Comparison of ENCODE assay signal across 14 mouse cellular contexts in genomic region chr2:91399168-91399567, GRCm38 (mm10). TPM values are rescaled to one million over a fixed set of nuclear protein-coding genes. Genes with fewer than 3 reads are reported as not detected.
DNase-seq lines count a peak whose midpoint lies in the region; ATAC-seq lines count a peak whose summit lies in the region.
"Had no signal": no experiment of that assay in that cellular context is flagged by ENCODE, and none has a peak within 500 bp of the region (broad histone marks: within the 10 kb centered on the region; RNA-seq: fewer than 3 reads in every experiment).

No protein-coding gene starts in this region.

- no peak for DNase-seq in neural tube, embryonic 11.5 days (ENCODE audit: low spot score)
- DNase-seq in midbrain, embryonic 11.5 days (ENCODE audit: low spot score, missing footprints), result no peak
- DNase-seq in embryo, embryonic 10 days (ENCODE audit: low spot score), result no peak
- DNase-seq in lung, adult 18-20 months, result no peak
- no peak for DNase-seq in heart, postnatal 4 days
- DNase-seq: cerebellum, adult 11 months; right cerebral cortex, postnatal 4 days; thymus, adult 2 months had no signal

- no peaks in the 10 kb centered on the region for H3K36me3 ChIP-seq in neural tube, embryonic 11.5 days (ENCODE audit: control insufficient read depth, insufficient read depth, low read length)
- H3K36me3 ChIP-seq in neural tube, embryonic 15.5 days, result no peaks in the 10 kb centered on the region
- H3K36me3 ChIP-seq in forebrain, embryonic 16.5 days (ENCODE audit: control insufficient read depth, insufficient read depth), result no peaks in the 10 kb centered on the region
- H3K36me3 ChIP-seq in midbrain, embryonic 11.5 days (ENCODE audit: control insufficient read depth, insufficient read depth, low read length), result no peaks in the 10 kb centered on the region
- H3K36me3 ChIP-seq: heart, embryonic 10.5 days; liver, embryonic 12.5 days had no signal

- H3K4me3 ChIP-seq in neural tube, embryonic 11.5 days (ENCODE audit: low read depth, low read length), result no peak overlapping the region
- H3K4me3 ChIP-seq in neural tube, embryonic 15.5 days (replicated peaks), result no peak overlapping the region
- H3K4me3 ChIP-seq in forebrain, embryonic 16.5 days (replicated peaks; ENCODE audit: low read length), result no peak overlapping the region
- no peak overlapping the region for H3K4me3 ChIP-seq in midbrain, embryonic 11.5 days (ENCODE audit: low read depth, low read length)
- H3K4me3 ChIP-seq: heart, embryonic 10.5 days; liver, embryonic 12.5 days had no signal

- H3K9ac ChIP-seq in neural tube, embryonic 11.5 days (ENCODE audit: low read length), result no peak overlapping the region
- no peak overlapping the region for H3K9ac ChIP-seq in neural tube, embryonic 15.5 days (replicated peaks)
- H3K9ac ChIP-seq in forebrain, embryonic 16.5 days (replicated peaks; ENCODE audit: low read depth, low read length), result no peak overlapping the region
- H3K9ac ChIP-seq in midbrain, embryonic 11.5 days (ENCODE audit: low read length), result no peak overlapping the region
- H3K9ac ChIP-seq: liver, embryonic 12.5 days had no signal

- no peak for ATAC-seq in neural tube, embryonic 11.5 days (ENCODE audit: insufficient read depth, low FRiP score, low TSS enrichment)
- no peak for ATAC-seq in neural tube, embryonic 15.5 days (ENCODE audit: low FRiP score)
- no peak for ATAC-seq in forebrain, embryonic 16.5 days
- ATAC-seq in midbrain, embryonic 11.5 days (ENCODE audit: low FRiP score), result no peak; the same call in 1 of the 2 replicates
- ATAC-seq: CD4-positive, CD25-positive, alpha-beta regulatory T cell, adult 4 months; liver, embryonic 12.5 days had no signal

- no peaks in the 10 kb centered on the region for H3K9me3 ChIP-seq in neural tube, embryonic 11.5 days (ENCODE audit: control insufficient read depth, low read length)
- H3K9me3 ChIP-seq in neural tube, embryonic 15.5 days (replicated peaks), result no peaks in the 10 kb centered on the region
- no peaks in the 10 kb centered on the region for H3K9me3 ChIP-seq in forebrain, embryonic 16.5 days (ENCODE audit: control insufficient read depth, low read length)
- H3K9me3 ChIP-seq in midbrain, embryonic 11.5 days (ENCODE audit: control insufficient read depth, low read length), result no peaks in the 10 kb centered on the region
- H3K9me3 ChIP-seq: heart, embryonic 10.5 days; liver, embryonic 12.5 days had no signal

- no peak overlapping the region for H3K4me2 ChIP-seq in neural tube, embryonic 11.5 days (ENCODE audit: low read depth)
- H3K4me2 ChIP-seq in neural tube, embryonic 15.5 days, result no peak overlapping the region
- no peak overlapping the region for H3K4me2 ChIP-seq in forebrain, embryonic 16.5 days (ENCODE audit: low read length)
- no peak overlapping the region for H3K4me2 ChIP-seq in midbrain, embryonic 11.5 days
- H3K4me2 ChIP-seq: liver, embryonic 12.5 days had no signal

- H3K27ac ChIP-seq in neural tube, embryonic 11.5 days (ENCODE audit: low read depth, low read length), result 0 out of 2 replicates have a peak overlapping the region, but pooled peaks have one; percentile 36
- H3K27ac ChIP-seq in neural tube, embryonic 15.5 days (replicated peaks), result no peak overlapping the region; the same call in 1 of the 2 replicates
- peak overlapping the region; percentile 66 for H3K27ac ChIP-seq in forebrain, embryonic 16.5 days (ENCODE audit: low read length)
- H3K27ac ChIP-seq in midbrain, embryonic 11.5 days (ENCODE audit: low read depth, low read length), result peak overlapping the region; percentile 35; the same call in 1 of the 2 replicates
- H3K27ac ChIP-seq: heart, embryonic 10.5 days; kidney, postnatal 0 days; liver, embryonic 12.5 days had no signal

- WGBS in neural tube, embryonic 11.5 days, result 43% methylated on average over 3 of the region's 3 CpGs
- WGBS in neural tube, embryonic 15.5 days, result 30% methylated on average over 3 of the region's 3 CpGs
- WGBS in forebrain, embryonic 16.5 days, result 14% methylated on average over 3 of the region's 3 CpGs
- WGBS in midbrain, embryonic 11.5 days, result 33% methylated on average over 3 of the region's 3 CpGs

- no peaks in the 10 kb centered on the region for H3K27me3 ChIP-seq in neural tube, embryonic 11.5 days (ENCODE audit: control insufficient read depth, insufficient read depth, low read length)
- no peaks in the 10 kb centered on the region for H3K27me3 ChIP-seq in neural tube, embryonic 15.5 days (replicated peaks)
- no peaks in the 10 kb centered on the region for H3K27me3 ChIP-seq in forebrain, embryonic 16.5 days (replicated peaks; ENCODE audit: control insufficient read depth, insufficient read depth, low read length)
- H3K27me3 ChIP-seq in midbrain, embryonic 11.5 days (ENCODE audit: control insufficient read depth, insufficient read depth, low read length), result no peaks in the 10 kb centered on the region
- H3K27me3 ChIP-seq: liver, embryonic 12.5 days had no signal

- H3K4me1 ChIP-seq in neural tube, embryonic 11.5 days (ENCODE audit: control insufficient read depth, insufficient read depth, low read length), result peaks cover 11% of the 10 kb centered on the region; the same call in 1 of the 2 replicates
- H3K4me1 ChIP-seq in neural tube, embryonic 15.5 days, result peaks cover 8% of the 10 kb centered on the region; the same call in 1 of the 2 replicates
- H3K4me1 ChIP-seq in forebrain, embryonic 16.5 days (replicated peaks; ENCODE audit: control insufficient read depth, insufficient read depth, low read length), result peaks cover 11% of the 10 kb centered on the region
- H3K4me1 ChIP-seq in midbrain, embryonic 11.5 days (ENCODE audit: control insufficient read depth, insufficient read depth, low read length), result peaks cover 17% of the 10 kb centered on the region

RNA-seq across cellular contexts. Expression of gene 1110051M20Rik, which starts 45.3 kb away (rescaled TPM):
- polyA plus RNA-seq in neural tube, embryonic 11.5 days (2014; fragmentation: Nextera tagmentation; extraction: Ambion mirVana), result 98.5 and 98.6 TPM in 2 replicates
- polyA plus RNA-seq in neural tube, embryonic 15.5 days (2015; fragmentation: Nextera tagmentation; extraction: Ambion mirVana), result 133 and 141 TPM in 2 replicates
- polyA plus RNA-seq in forebrain, embryonic 16.5 days (2015; fragmentation: Nextera tagmentation; extraction: Ambion mirVana), result 163 and 187 TPM in 2 replicates
- 98.0 and 98.6 TPM in 2 replicates for polyA plus RNA-seq in midbrain, embryonic 11.5 days (2014; fragmentation: Nextera tagmentation; extraction: Ambion mirVana)
- 10 to 100 TPM; 13.5 to 13.7 TPM for total RNA-seq in heart, postnatal 4 days (2021)

RNA-seq across cellular contexts. Expression of gene Lrp4, which starts 58.1 kb away (rescaled TPM):
- polyA plus RNA-seq in neural tube, embryonic 11.5 days (2014; fragmentation: Nextera tagmentation; extraction: Ambion mirVana), result 5.4 and 5.8 TPM in 2 replicates
- 6.8 and 7.3 TPM in 2 replicates for polyA plus RNA-seq in neural tube, embryonic 15.5 days (2015; fragmentation: Nextera tagmentation; extraction: Ambion mirVana)
- 4.5 and 5.9 TPM in 2 replicates for polyA plus RNA-seq in forebrain, embryonic 16.5 days (2015; fragmentation: Nextera tagmentation; extraction: Ambion mirVana)
- 5.3 and 6.1 TPM in 2 replicates for polyA plus RNA-seq in midbrain, embryonic 11.5 days (2014; fragmentation: Nextera tagmentation; extraction: Ambion mirVana)
- 10 to 100 TPM; 12.9 to 13.2 TPM for total RNA-seq in heart, postnatal 4 days (2021)
